Mouse (Mus musculus): ENCODE results near the gene Mrpl24. TPM values are rescaled to one million over a fixed set of nuclear protein-coding genes. Genes with fewer than 3 reads are reported as not detected.

The Mrpl24 gene
- polyA plus RNA-seq, 1 experiment from 2014 or later = 35.1 TPM

Other genes starting within 250 kb of the Mrpl24 start
- 0.07 and 0.18 TPM in 2 replicates for gene Lrrc71, start 170.9 kb upstream of the Mrpl24 start, polyA plus RNA-seq (2015; fragmentation: Nextera tagmentation; extraction: Ambion mirVana)
- gene Ntrk1, start 124.3 kb upstream of the Mrpl24 start, polyA plus RNA-seq (2015; fragmentation: Nextera tagmentation; extraction: Ambion mirVana) = 0.16 and 0.18 TPM in 2 replicates
- 0.01 TPM in 1 of 2 replicates, not detected in the other for gene Insrr, start 122.6 kb upstream of the Mrpl24 start, polyA plus RNA-seq (2015; fragmentation: Nextera tagmentation; extraction: Ambion mirVana)
- 6.0 and 6.5 TPM in 2 replicates for gene Pear1, start 95.2 kb upstream of the Mrpl24 start, polyA plus RNA-seq (2015; fragmentation: Nextera tagmentation; extraction: Ambion mirVana)
- 0.29 and 0.37 TPM in 2 replicates for gene Sh2d2a, start 72.8 kb upstream of the Mrpl24 start, polyA plus RNA-seq (2015; fragmentation: Nextera tagmentation; extraction: Ambion mirVana)
- 4.1 and 4.7 TPM in 2 replicates for gene Prcc, start 33.9 kb upstream of the Mrpl24 start, polyA plus RNA-seq (2015; fragmentation: Nextera tagmentation; extraction: Ambion mirVana)
- 53.6 and 57.1 TPM in 2 replicates for gene Hdgf, start 13.2 kb upstream of the Mrpl24 start, polyA plus RNA-seq (2015; fragmentation: Nextera tagmentation; extraction: Ambion mirVana)
- gene Isg20l2, start 10.8 kb downstream of the Mrpl24 start, polyA plus RNA-seq (2015; fragmentation: Nextera tagmentation; extraction: Ambion mirVana) = 17.2 and 17.5 TPM in 2 replicates
- gene Rrnad1, start 11.2 kb downstream of the Mrpl24 start, polyA plus RNA-seq (2015; fragmentation: Nextera tagmentation; extraction: Ambion mirVana) = 5.2 and 5.7 TPM in 2 replicates
- 0.09 and 0.25 TPM in 2 replicates for gene Crabp2, start 29.2 kb downstream of the Mrpl24 start, polyA plus RNA-seq (2015; fragmentation: Nextera tagmentation; extraction: Ambion mirVana)
- 1.2 and 1.4 TPM in 2 replicates for gene Nes, start 51.6 kb downstream of the Mrpl24 start, polyA plus RNA-seq (2015; fragmentation: Nextera tagmentation; extraction: Ambion mirVana)
- 0.04 TPM in 1 of 2 replicates, not detected in the other for gene Bcan, start 80.7 kb downstream of the Mrpl24 start, polyA plus RNA-seq (2015; fragmentation: Nextera tagmentation; extraction: Ambion mirVana)
- not detected in 2 replicates for gene Hapln2, start 108.1 kb downstream of the Mrpl24 start, polyA plus RNA-seq (2015; fragmentation: Nextera tagmentation; extraction: Ambion mirVana)
- 13.2 and 14.1 TPM in 2 replicates for gene Gpatch4, start 123.6 kb downstream of the Mrpl24 start, polyA plus RNA-seq (2015; fragmentation: Nextera tagmentation; extraction: Ambion mirVana)
- 83.2 and 85.0 TPM in 2 replicates for gene Naxe, start 139.0 kb downstream of the Mrpl24 start, polyA plus RNA-seq (2015; fragmentation: Nextera tagmentation; extraction: Ambion mirVana)
- gene Ttc24, start 158.8 kb downstream of the Mrpl24 start, polyA plus RNA-seq (2015; fragmentation: Nextera tagmentation; extraction: Ambion mirVana) = not detected in 2 replicates
- gene Iqgap3, start 162.5 kb downstream of the Mrpl24 start, polyA plus RNA-seq (2015; fragmentation: Nextera tagmentation; extraction: Ambion mirVana) = 7.3 and 7.6 TPM in 2 replicates
- 5.2 and 7.9 TPM in 2 replicates for gene Mef2d, start 222.9 kb downstream of the Mrpl24 start, polyA plus RNA-seq (2015; fragmentation: Nextera tagmentation; extraction: Ambion mirVana)

Measured in liver, embryonic 16.5 days (tissue).